7 mouse cellular contexts compared by ENCODE assay signal in the genomic region with DNA sequence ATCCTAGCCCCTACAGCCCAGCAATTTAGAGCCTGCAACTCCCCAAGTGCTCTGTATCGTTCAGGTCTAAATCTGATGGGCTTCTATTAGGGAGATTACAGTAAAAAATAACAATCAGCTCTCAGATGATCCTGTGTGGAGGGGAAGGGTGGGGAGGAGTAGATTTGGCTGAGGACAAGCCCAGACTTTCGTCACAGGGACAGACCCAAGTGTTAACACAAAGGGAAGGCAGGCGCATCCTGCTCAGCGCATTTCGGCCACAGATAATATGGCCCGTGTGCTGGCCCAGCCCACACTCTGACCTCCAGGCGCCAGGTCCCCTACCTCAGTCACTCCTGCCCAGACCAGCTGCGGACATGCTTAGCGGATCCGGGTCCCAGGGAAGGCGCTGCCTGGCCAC.
DNase-seq lines count a peak whose midpoint lies in the region; ATAC-seq lines count a peak whose summit lies in the region.

No protein-coding gene starts in this region.

- intact Hi-C loops in gastrocnemius, postnatal 36 days (cut with DNase I), result no loop called here
- intact Hi-C loops in left cerebral cortex, postnatal 25 days (cut with DNase I), result no loop called here

- peak; percentile 81 for DNase-seq in adrenal gland, postnatal 14 days
- peak; percentile 45 to 50 for DNase-seq in gastrocnemius, postnatal 36 days
- DNase-seq in left cerebral cortex, postnatal 25 days (ENCODE audit: low spot score in 2 of 2), result peak; percentile 25 to 35

- no peaks in the 10 kb centered on the region for H3K27me3 ChIP-seq in intestine, embryonic 16.5 days (replicated peaks; ENCODE audit: control insufficient read depth, insufficient read depth, low read length)
- H3K27me3 ChIP-seq in stomach, embryonic 16.5 days (ENCODE audit: control insufficient read depth, insufficient read depth, low read length), result no peaks in the 10 kb centered on the region

- H3K4me3 ChIP-seq in intestine, embryonic 16.5 days (ENCODE audit: low read length), result peak overlapping the region; percentile 49
- peak overlapping the region; percentile 51 for H3K4me3 ChIP-seq in stomach, embryonic 16.5 days (replicated peaks; ENCODE audit: low read length)

- 0 out of 2 replicates have a peak, but pooled peaks cover 5% of the 10 kb centered on the region for H3K9me3 ChIP-seq in intestine, embryonic 16.5 days (ENCODE audit: control insufficient read depth, low read length)
- peaks cover 8% of the 10 kb centered on the region; the same call in 1 of the 2 replicates for H3K9me3 ChIP-seq in stomach, embryonic 16.5 days (replicated peaks; ENCODE audit: control insufficient read depth, low read length)

- H3K36me3 ChIP-seq in intestine, embryonic 16.5 days (ENCODE audit: control insufficient read depth, insufficient read depth, low read length), result 0 out of 2 replicates have a peak, but pooled peaks cover 3% of the 10 kb centered on the region
- H3K36me3 ChIP-seq in stomach, embryonic 16.5 days (ENCODE audit: control insufficient read depth, insufficient read depth, low read length), result no peaks in the 10 kb centered on the region

- peak overlapping the region; percentile 69 for H3K9ac ChIP-seq in intestine, embryonic 16.5 days (ENCODE audit: low read depth, low read length)
- peak overlapping the region; percentile 70 for H3K9ac ChIP-seq in stomach, embryonic 16.5 days (ENCODE audit: low read length)

- ATAC-seq in common myeloid progenitor, adult 5-6 weeks (replicated peaks; ENCODE audit: low read depth, poor library complexity, severe bottlenecking), result peak; percentile 69
- peak; percentile 80 for ATAC-seq in intestine, embryonic 16.5 days
- peak; percentile 61 for ATAC-seq in megakaryocyte progenitor cell, adult 5-6 weeks (replicated peaks; ENCODE audit: poor library complexity)
- ATAC-seq in stomach, embryonic 16.5 days (ENCODE audit: insufficient read depth, low FRiP score), result peak; percentile 69

- H3K27ac ChIP-seq in intestine, embryonic 16.5 days (ENCODE audit: low read length), result peak overlapping the region; percentile 68
- peak overlapping the region; percentile 74 for H3K27ac ChIP-seq in stomach, embryonic 16.5 days (ENCODE audit: low read length)

- H3K4me2 ChIP-seq in intestine, embryonic 16.5 days (ENCODE audit: low read depth, low read length), result peak overlapping the region; percentile 58
- peak overlapping the region; percentile 52 for H3K4me2 ChIP-seq in stomach, embryonic 16.5 days (ENCODE audit: low read depth, low read length)

- 6% methylated on average over 11 of the region's 11 CpGs for WGBS in intestine, embryonic 16.5 days
- WGBS in stomach, embryonic 16.5 days, result 5% methylated on average over 11 of the region's 11 CpGs

- peaks cover 31% of the 10 kb centered on the region for H3K4me1 ChIP-seq in intestine, embryonic 16.5 days (ENCODE audit: control insufficient read depth, insufficient read depth, low read length)
- H3K4me1 ChIP-seq in stomach, embryonic 16.5 days (ENCODE audit: control insufficient read depth, insufficient read depth, low read length), result peaks cover 21% of the 10 kb centered on the region

Comparison
In these comparisons a context has a peak if more than half of its experiments do, and no peak if none do; other contexts are left out.
1. Peak in every context shown above with its lines: DNase-seq, ATAC-seq, H3K4me3 ChIP-seq and H3K27ac ChIP-seq.
2. DNase-seq: peak in every context shown above with its lines; median percentile 81 in adrenal gland, postnatal 14 days; 48 in gastrocnemius, postnatal 36 days; 30 in left cerebral cortex, postnatal 25 days.